Mouse (Mus musculus) kidney, adult 2 months (tissue): ENCODE data around the gene Emd.

ENCODE experiments used
- CTCF ChIP-seq: fragments of 200-500 bp; conservative IDR thresholded peaks from 2 replicates; pipeline ENCODE4 v1.5.1; 2011; ENCODE audit warnings: low read depth, mild to moderate bottlenecking, control low read depth, low read length, moderate library complexity, mixed read lengths; ENCODE audit not compliant: insufficient read depth, insufficient read length
- POLR2A ChIP-seq: fragments of 200-500 bp; IDR thresholded peaks from one replicate; pipeline ENCODE4 v1.6.1; 2011; ENCODE audit warnings: low read depth, low read length, control low read depth

GRCm38 (mm10) chrX:74273422-74274322 lies 19.2 kb downstream of the Emd start:
- TF ChIP-seq POLR2A (no peak), CTCF (no peak)
